Mouse (Mus musculus) embryonic fibroblast, embryonic 13.5 days (primary cell): Measurements from ENCODE around the gene Nr2f6. TPM values are rescaled to one million over a fixed set of nuclear protein-coding genes. Genes with fewer than 3 reads are reported as not detected.

ENCODE experiments used
- H3K27ac ChIP-seq: 2 replicates; pipeline ENCODE4 v1.5.1; 2012; ENCODE audit warnings: low read length, control low read depth, inconsistent platforms; ENCODE audit not compliant: insufficient read depth
- H3K4me1 ChIP-seq: 2 replicates; pipeline ENCODE4 v1.6.1; 2011; ENCODE audit warnings: low read length; ENCODE audit not compliant: control insufficient read depth, insufficient read depth
- H3K4me3 ChIP-seq: 2 replicates; pipeline ENCODE4 v1.5.1; 2011; ENCODE audit warnings: mild to moderate bottlenecking, control low read depth, low read length; ENCODE audit not compliant: insufficient read depth
- CTCF ChIP-seq: IDR thresholded peaks from 2 replicates; pipeline ENCODE4 v1.5.1; 2011; ENCODE audit warnings: mild to moderate bottlenecking, control low read depth, low read length, moderate library complexity, borderline replicate concordance; ENCODE audit not compliant: insufficient read depth
- POLR2A ChIP-seq: IDR thresholded peaks from 2 replicates; pipeline ENCODE4 v1.6.1; 2011; ENCODE audit warnings: low read depth, mild to moderate bottlenecking, control low read depth, low read length, moderate library complexity
- polyA plus RNA-seq: library from polyadenylated mRNA; stranded (reverse); fragments of >200 nt; gene quantifications from 2 replicates; pipeline ENCODE4 v1.2.4, GENCODE M21; 2011; ENCODE audit warnings: low read depth; ENCODE audit not compliant: missing spikeins, insufficient read length

The Nr2f6 gene
- polyA plus RNA-seq, result 40.8 and 48.9 TPM in 2 replicates

DNA sequence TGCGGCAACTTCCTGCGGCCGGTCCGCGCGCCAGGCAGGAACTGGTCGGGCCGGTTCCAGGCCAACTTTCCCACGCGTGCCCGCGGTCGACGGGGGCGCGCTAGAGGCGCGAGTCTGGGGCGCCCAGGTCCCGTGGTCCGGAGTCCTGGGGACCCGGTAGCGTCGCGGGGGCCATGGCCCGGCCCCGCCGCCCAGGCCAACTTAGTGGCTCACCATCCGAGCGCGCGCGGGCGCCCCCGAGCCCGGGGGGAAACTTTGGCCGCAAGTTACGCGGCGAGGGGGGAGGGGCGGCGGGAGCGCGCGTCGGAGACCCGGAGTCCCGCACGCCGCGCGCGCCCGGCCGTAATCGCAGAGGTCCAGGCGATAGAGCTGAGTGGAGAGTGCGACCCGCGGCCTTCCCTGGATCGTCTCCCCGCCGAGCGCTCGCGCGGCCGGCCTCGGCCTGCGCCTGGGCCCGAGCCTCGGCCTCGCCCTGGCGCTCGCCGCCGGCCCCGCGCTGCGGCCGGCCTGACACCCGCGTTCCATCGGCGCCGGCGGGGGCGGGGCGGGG, at the start of gene Nr2f6:
Nr2f6 (minus strand) TSS at position 540 of the 550 bp plus-strand sequence.
- TF ChIP-seq CTCF (no peak), POLR2A (peak; percentile 14)
- peaks cover 5% of the 10 kb centered on the region for H3K4me1 ChIP-seq
- peak within 1 kb of the TSS; percentile 90 for H3K4me3 ChIP-seq
- peak within 1 kb of the TSS; percentile 93 for H3K27ac ChIP-seq

DNA sequence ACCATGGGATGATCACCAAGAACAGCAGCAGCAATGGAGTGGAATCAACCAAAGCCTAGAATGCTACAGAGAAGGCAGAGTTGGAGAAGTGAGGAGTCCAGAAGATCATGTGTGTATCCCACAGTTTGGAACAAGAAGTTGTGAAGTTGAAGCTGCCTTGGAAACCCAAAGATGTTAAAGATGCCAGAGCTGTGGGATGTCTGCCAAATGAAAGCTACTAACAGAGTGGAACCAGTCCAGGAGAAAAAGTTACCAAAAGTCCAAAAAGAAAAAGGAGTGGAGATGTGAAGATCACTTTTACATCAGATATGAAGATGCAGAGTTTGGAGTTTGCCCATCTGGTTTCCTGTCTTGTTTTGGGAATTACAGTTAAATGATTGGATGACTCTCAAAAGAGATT, 40.4 kb upstream of the Nr2f6 start:
- Histone ChIP-seq H3K4me1 (no peaks in the 10 kb centered on the region), H3K4me3 (no peak overlapping the region), H3K27ac (no peak overlapping the region)
- TF ChIP-seq CTCF, result no peak
- TF ChIP-seq POLR2A, result no peak

DNA sequence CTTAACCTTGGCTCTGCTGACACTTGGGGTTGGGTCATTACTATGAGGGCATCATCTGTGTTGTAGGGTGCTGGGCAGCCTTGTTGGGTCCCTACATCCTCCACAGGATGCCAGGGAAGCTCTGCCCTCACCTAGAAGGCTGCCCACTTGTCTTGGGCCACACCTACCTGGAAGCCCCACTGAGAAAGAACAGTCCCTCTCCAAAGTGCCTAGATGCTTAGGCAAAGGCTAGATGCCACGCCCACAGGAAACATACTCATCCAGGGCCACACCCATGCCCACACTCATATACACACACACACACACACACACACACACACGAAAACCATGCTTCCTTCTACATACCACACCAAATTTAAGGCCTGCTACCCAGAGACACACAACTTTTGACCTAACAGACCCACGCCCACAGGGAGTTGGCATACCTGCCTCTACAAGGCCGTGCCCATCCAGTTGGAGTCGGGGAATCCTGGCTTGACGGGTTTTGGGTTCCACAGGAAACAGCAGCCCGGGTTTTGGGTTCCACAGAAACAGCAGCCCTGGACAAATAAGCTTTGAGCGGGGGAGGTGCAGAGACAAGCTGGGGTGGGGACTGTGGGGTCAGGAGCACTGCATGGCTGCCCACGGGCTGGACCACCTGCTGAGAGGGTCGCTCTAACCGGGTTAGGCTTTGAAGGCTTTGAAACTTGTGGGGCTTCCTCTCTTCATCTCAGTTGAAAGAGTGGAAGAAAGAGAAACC, 29.9 kb upstream of the Nr2f6 start:
- Histone ChIP-seq H3K4me3 (no peak overlapping the region), H3K27ac (no peak overlapping the region), H3K4me1 (no peaks in the 10 kb centered on the region)
- peak; percentile 43; the same call in 1 of the 2 replicates for TF ChIP-seq POLR2A
- no peak for TF ChIP-seq CTCF

DNA sequence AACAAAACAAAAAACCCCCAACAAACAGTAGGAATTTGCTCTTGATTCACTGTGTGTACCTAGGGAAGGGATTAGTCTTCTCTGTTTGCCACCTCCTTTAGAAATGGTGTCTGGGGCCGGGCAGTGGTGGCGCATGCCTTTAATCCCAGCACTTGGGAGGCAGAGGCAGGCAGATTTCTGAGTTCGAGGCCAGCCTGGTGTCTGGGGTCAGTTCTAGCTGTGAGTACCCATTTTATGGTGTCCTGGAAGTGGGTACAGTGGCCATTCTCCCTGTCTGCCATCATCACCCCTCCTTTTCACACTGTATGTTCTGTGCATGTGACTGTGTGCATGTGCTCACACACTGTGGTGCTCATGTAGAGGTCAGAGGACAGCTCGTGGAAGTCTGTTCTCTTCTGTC, 26.5 kb upstream of the Nr2f6 start:
- Histone ChIP-seq H3K27ac (no peak overlapping the region), H3K4me1 (no peaks in the 10 kb centered on the region), H3K4me3 (no peak overlapping the region)
- TF ChIP-seq CTCF (no peak), POLR2A (no peak)

DNA sequence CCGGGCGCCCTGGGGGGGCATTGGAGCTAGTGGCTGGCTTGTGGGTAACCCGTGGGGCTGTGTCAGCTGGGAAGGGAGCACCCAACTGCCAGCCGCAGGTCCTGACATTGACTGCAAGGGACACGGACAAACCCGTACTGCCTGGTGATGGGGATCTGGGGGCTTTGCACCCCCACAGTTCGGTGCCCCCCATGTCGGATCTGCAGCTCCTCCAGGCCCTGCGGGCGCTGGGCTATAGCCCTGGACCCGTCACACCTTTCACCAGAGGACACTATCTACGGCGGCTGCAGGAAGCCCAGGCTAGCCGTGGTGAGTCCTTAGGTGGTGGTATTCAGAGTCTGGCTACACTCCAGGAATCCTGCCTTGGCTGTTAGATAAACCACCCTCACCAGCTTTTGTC, 25.7 kb upstream of the Nr2f6 start:
- Histone ChIP-seq H3K4me3 (no peak overlapping the region), H3K27ac (no peak overlapping the region)

DNA sequence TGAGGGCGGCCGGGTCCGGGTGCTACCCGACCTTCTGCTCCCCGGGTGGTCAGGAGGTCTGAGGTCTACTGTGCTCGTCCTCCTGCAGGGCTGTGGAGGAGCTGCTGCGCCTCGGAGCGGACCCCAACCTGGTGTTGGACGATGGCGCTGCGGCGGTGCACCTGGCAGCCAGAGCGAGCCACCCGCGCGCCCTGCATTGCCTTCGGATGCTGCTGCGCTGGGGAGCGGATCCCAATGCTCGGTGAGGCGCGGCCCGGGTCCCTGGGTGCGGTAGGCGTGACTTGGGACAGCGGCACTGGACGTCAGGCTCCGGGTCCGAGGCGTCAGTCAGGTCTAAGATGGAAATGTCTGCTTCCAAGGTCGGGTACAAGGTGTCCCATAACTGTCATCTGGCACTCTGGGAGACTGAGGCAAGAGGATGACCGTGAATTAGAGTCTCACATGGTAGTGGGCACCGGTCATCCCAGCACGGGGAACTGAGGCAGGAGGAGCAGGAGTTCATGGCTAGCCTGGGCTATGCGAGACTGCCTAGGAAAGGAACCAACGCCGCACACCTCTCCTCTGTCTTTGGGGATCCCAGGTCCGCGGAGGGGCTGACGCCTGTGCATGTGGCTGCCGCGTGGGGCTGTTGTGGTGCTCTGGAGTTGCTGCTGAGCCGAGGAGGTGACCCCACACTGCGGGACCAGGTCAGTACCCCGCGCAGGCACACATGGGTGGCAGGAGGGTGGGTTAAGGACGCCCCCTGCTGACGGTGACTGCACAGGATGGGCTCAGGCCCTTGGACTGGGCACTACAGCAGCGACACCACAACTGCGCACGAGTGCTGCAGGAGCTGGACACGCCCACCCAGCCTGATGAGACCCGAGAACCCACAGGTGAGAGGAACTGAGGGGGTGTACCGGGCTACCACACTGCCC, 24.6 kb upstream of the Nr2f6 start:
- TF ChIP-seq POLR2A (no peak), CTCF (peak; percentile 99)
- Histone ChIP-seq H3K27ac (no peak overlapping the region), H3K4me1 (no peaks in the 10 kb centered on the region), H3K4me3 (peak overlapping the region; percentile 65)

More for the DNA sequence above, 25.7 kb upstream of the Nr2f6 start:
- H3K4me1 ChIP-seq, result no peaks in the 10 kb centered on the region
- no peak for TF ChIP-seq CTCF
- no peak for TF ChIP-seq POLR2A

DNA sequence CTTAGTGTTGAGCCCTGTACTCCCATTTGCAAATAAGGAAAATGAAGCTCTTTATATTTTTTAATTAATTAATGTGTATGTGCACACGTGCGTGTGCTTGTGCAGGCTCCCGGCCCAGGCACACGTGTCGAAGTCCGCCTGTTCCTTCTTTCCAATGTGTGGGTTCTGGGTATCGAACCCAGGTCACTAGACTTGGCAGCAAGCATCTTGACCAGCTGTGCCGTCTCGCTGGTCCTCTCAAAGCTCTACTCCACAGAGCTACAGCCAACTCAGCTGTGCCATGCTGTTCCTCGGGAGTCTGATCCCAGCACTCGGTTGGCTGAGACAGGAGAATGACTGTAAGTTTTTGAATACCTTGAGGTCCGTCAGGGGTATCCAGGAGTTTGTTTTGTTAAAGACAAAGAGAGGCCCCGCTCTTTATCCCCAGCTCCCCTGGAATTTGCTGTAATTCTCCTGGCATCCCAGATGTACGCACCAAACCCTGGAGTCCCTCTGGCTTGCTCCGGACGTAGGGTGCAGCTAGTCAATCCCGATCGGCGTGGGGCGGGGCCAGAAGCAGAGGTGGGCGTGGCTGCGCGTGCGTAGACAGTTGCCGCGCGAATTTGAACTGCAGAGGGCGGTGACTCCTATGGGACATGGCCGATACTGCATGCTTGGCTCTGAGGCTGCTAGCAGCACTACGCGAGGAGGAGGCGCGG, 23.8 kb upstream of the Nr2f6 start, which contains the start of gene Ankle1:
Ankle1 (plus strand) TSS at position 610 of the 698 bp plus-strand sequence.
- Histone ChIP-seq H3K4me3 (peak within 1 kb of the TSS; percentile 65), H3K27ac (peak within 1 kb of the TSS; percentile 21; the same call in 1 of the 2 replicates), H3K4me1 (no peaks in the 10 kb centered on the region)
- peak; percentile 23; the same call in 1 of the 2 replicates for TF ChIP-seq CTCF
- TF ChIP-seq POLR2A, result peak; percentile 93

DNA sequence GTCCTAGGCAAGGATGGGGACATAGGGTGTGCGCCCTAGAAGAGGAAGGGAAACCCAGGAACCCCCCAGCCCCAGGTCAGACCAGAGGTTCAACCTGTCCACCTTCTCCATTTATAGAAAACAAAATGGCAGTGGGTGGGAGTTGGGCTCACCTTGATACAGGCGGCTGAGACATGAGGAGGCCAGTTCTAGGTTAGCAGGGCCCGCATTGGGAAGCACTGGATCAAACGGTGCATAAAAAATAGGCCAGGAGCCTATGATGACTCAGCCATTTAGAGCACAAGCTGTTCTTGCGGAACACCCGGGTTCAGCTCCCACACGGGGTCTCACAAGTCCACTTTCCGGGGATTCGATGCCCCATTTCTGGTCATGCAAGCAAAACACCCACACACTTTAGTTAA, 23.2 kb upstream of the Nr2f6 start:
- no peak overlapping the region for H3K4me3 ChIP-seq
- H3K4me1 ChIP-seq, result no peaks in the 10 kb centered on the region
- TF ChIP-seq CTCF (no peak), POLR2A (no peak)
- H3K27ac ChIP-seq, result no peak overlapping the region

DNA sequence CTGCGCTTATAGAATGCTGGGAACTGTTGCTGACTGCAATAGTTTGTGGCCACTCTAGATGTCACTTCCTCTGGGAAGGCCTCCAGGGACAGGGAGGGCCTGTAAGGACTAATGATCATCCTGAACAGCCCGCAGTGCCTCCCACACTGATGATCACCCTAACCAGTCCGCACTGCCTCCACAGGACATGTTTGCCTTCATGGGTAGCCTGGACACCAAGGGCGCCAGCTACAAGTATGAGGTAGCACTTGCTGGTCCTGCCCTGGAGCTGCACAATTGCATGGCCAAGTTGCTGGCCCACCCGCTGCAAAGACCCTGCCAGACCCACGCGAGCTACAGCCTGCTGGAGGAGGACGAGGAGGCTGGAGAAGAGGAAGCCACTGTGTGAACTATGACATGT, 22.3 kb upstream of the Nr2f6 start:
- TF ChIP-seq POLR2A, result no peak
- no peak for TF ChIP-seq CTCF
- Histone ChIP-seq H3K4me3 (no peak overlapping the region), H3K27ac (no peak overlapping the region), H3K4me1 (no peaks in the 10 kb centered on the region)
